ENCODE assay signal across 20 mouse cellular contexts in the genomic region with DNA sequence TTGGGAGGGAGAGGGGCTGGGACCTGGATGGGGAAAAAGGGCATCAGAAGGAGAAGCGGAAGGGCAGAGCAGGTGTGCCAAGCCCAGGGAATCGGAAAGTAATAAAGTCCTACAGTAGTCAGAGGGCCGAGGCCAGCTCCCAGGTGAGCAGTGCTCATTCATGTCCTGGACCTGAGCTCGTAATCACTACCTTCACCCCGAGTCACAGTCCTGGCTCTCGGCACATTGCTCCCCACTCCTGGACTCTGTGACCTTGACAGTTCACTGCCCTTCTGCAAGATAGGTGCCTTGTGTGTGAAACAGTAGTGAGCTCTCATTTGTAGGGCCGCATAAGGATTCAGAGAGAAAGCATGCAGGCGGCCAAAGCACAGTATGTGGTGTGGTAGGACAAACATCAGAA.
DNase-seq lines count a peak whose midpoint lies in the region; ATAC-seq and TF ChIP-seq lines count a peak whose summit lies in the region.
"Had no signal": no experiment of that assay in that cellular context is flagged by ENCODE, and none has a peak within 500 bp of the region (broad histone marks: within the 10 kb centered on the region; RNA-seq: fewer than 3 reads in every experiment).

No protein-coding gene starts in this region.

- no peaks in the 10 kb centered on the region for H3K36me3 ChIP-seq in kidney, adult 2 months (ENCODE audit: control insufficient read depth, insufficient read depth, low read length)
- no peaks in the 10 kb centered on the region for H3K36me3 ChIP-seq in kidney, embryonic 15.5 days
- no peaks in the 10 kb centered on the region for H3K36me3 ChIP-seq in megakaryocyte, embryonic 14.5 days (replicated peaks; ENCODE audit: low read length)
- no peaks in the 10 kb centered on the region for H3K36me3 ChIP-seq in liver, embryonic 15.5 days (replicated peaks)
- H3K36me3 ChIP-seq: embryonic facial prominence, embryonic 10.5 days; heart, embryonic 13.5 days had no signal

- H3K27ac ChIP-seq in kidney, adult 2 months (ENCODE audit: insufficient read depth, low read depth, low read length): no peak overlapping the region
- H3K27ac ChIP-seq in kidney, embryonic 15.5 days: no peak overlapping the region
- H3K27ac ChIP-seq in liver, embryonic 15.5 days (replicated peaks): no peak overlapping the region
- H3K27ac ChIP-seq: embryonic facial prominence, embryonic 10.5 days; forebrain, embryonic 13.5 days; gastrocnemius, adult 2 months; heart, embryonic 13.5 days had no signal

- H3K9me3 ChIP-seq in kidney, embryonic 15.5 days (replicated peaks): no peaks in the 10 kb centered on the region
- H3K9me3 ChIP-seq in megakaryocyte, embryonic 14.5 days: peaks cover 68% of the 10 kb centered on the region
- no peaks in the 10 kb centered on the region for H3K9me3 ChIP-seq in liver, embryonic 15.5 days (replicated peaks)
- H3K9me3 ChIP-seq: embryonic facial prominence, embryonic 10.5 days; forebrain, embryonic 13.5 days had no signal

- no peak overlapping the region for H3K9ac ChIP-seq in kidney, embryonic 15.5 days
- no peak overlapping the region for H3K9ac ChIP-seq in liver, embryonic 15.5 days
- H3K9ac ChIP-seq: forebrain, embryonic 13.5 days; forebrain, postnatal 0 days; heart, embryonic 13.5 days had no signal

- H3K4me2 ChIP-seq in kidney, embryonic 15.5 days: no peak overlapping the region
- H3K4me2 ChIP-seq in liver, embryonic 15.5 days: no peak overlapping the region
- H3K4me2 ChIP-seq: forebrain, embryonic 13.5 days; heart, embryonic 13.5 days had no signal

- peaks cover 14% of the 10 kb centered on the region for H3K4me1 ChIP-seq in kidney, adult 2 months (ENCODE audit: control insufficient read depth, insufficient read depth, low read length)
- H3K4me1 ChIP-seq in kidney, embryonic 15.5 days: 0 out of 2 replicates have a peak, but pooled peaks cover 8% of the 10 kb centered on the region
- H3K4me1 ChIP-seq in megakaryocyte, embryonic 14.5 days: no peaks in the 10 kb centered on the region; the same call in 1 of the 2 replicates
- no peaks in the 10 kb centered on the region for H3K4me1 ChIP-seq in liver, embryonic 15.5 days (replicated peaks)
- H3K4me1 ChIP-seq: heart, embryonic 13.5 days had no signal

- TF ChIP-seq POLR2A in kidney, adult 2 months (IDR thresholded peaks at IDR 0.05; ENCODE audit: low read depth, low read length): no peak

- 62% methylated on average over 8 of the region's 8 CpGs for WGBS in kidney, adult 2 months
- WGBS in kidney, embryonic 15.5 days: 83% methylated on average over 8 of the region's 8 CpGs
- WGBS in liver, embryonic 15.5 days (ENCODE audit: insufficient replicate concordance): 70% methylated on average over 8 of the region's 8 CpGs

- no peak for ATAC-seq in kidney, embryonic 15.5 days (replicated peaks; ENCODE audit: low FRiP score)
- no peak for ATAC-seq in megakaryocyte, adult 5-6 weeks (ENCODE audit: poor library complexity, severe bottlenecking)
- ATAC-seq in liver, embryonic 15.5 days (ENCODE audit: insufficient read depth): peak; percentile 20; the same call in 1 of the 2 replicates
- no peak for ATAC-seq in activated CD4-positive, CD25-positive, alpha-beta regulatory T cell, adult 4 months
- ATAC-seq: forebrain, embryonic 13.5 days; forebrain, postnatal 0 days; Patski had no signal

- TF ChIP-seq CTCF in kidney, adult 2 months (conservative IDR thresholded peaks at IDR 0.05; ENCODE audit: insufficient read depth, insufficient read length, low read depth, low read length): 0 out of 2 replicates have a peak, but pooled peaks have one; percentile 1

- peak; percentile 34 for DNase-seq in kidney, adult 2 months
- no peak for DNase-seq in frontal cortex, adult 2 months (ENCODE audit: extremely low spot score in 1 of 2, low spot score in 1 of 2)
- DNase-seq: adrenal gland, adult 2 months; adrenal gland, postnatal 25 days; cerebellum, adult 2 months; cerebellum, postnatal 10 days; forebrain, postnatal 0 days; gastrocnemius, adult 2 months; gastrocnemius, postnatal 25 days; heart, postnatal 36 days had no signal

- no peaks in the 10 kb centered on the region for H3K27me3 ChIP-seq in kidney, adult 2 months (replicated peaks; ENCODE audit: control insufficient read depth, insufficient read depth, low read length)
- H3K27me3 ChIP-seq in kidney, embryonic 15.5 days: no peaks in the 10 kb centered on the region
- no peaks in the 10 kb centered on the region for H3K27me3 ChIP-seq in megakaryocyte, embryonic 14.5 days (replicated peaks)
- H3K27me3 ChIP-seq in liver, embryonic 15.5 days: no peaks in the 10 kb centered on the region
- H3K27me3 ChIP-seq: CH12.LX; forebrain, embryonic 13.5 days; heart, embryonic 13.5 days; Patski had no signal

- no peak overlapping the region for H3K4me3 ChIP-seq in kidney, adult 2 months (ENCODE audit: insufficient read depth, low read depth, low read length)
- H3K4me3 ChIP-seq in kidney, embryonic 15.5 days (replicated peaks): no peak overlapping the region
- H3K4me3 ChIP-seq in megakaryocyte, embryonic 14.5 days (replicated peaks): peak overlapping the region; percentile 31
- no peak overlapping the region for H3K4me3 ChIP-seq in liver, embryonic 15.5 days (replicated peaks)
- H3K4me3 ChIP-seq: embryonic facial prominence, embryonic 10.5 days; forebrain, embryonic 13.5 days; gastrocnemius, adult 2 months; heart, embryonic 13.5 days had no signal
